Mouse (Mus musculus): ENCODE data around the gene Ccdc9b.

Ccdc9b gene

DNA sequence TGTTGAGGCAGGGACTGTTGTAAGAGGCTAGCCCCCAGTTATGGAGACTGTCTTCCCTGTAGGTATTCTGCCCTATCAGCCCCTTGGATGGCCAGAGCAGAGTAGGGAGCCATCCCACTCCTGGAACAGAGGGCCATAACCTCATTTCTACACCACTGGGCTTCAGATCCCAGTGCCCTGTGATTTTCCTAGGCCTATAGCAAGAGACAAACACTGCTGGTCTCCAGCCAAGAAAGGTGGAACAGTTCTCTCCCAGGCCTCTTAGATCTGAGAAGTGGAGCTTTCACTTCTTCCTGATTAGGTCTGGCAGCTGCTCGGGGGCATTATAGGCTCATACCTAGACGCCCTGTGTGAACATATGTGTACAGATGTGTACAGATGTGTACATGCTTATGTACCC lies 13.8 kb upstream of the Ccdc9b start:
- no peak for DNase-seq (ENCODE audit: low spot score in 2 of 2)

DNA sequence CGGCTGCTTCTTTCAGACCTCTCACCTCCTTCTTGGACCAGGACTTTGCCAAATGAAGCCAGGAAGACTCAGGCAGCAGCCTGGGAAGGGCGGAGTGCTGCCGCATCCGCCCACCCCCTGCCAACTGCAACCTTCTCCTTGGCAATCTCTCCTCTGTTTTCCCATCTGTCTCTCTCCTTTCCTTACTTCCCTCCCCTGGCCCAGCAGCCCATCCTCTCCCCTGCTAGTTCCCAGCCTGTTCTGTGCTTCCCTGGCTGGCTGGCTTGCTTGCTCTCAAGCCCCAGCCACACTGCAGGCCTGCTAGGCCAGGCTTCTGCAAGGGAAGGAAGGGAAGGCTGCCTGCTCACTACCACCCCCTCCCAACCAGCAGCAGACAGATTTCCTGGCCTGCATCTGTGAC lies 13.4 kb upstream of the Ccdc9b start:
- DNase-seq (ENCODE audit: low spot score in 2 of 2) = peak in 1 of 2 experiments; percentile 48

DNA sequence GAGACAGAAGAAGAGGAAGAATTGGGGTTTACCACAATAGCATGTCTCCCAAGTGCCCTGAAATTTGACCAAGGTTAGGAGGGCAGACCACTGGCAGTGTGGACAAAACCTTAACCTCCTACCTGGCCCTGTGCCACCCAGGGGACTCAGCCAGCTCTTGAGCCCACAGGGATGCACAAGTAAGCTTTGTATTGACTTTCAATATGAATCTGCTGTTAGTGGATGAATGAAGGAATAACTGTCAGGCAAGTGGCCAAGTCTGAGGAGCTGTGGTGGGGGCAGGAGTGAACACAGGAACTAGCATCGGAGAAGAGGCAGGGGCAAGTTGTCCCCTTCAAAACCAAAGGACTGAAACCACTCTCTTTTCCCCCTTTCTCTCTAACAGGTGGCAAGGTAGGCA lies 12.9 kb upstream of the Ccdc9b start:
- DNase-seq (ENCODE audit: low spot score in 2 of 2) = no peak

DNA sequence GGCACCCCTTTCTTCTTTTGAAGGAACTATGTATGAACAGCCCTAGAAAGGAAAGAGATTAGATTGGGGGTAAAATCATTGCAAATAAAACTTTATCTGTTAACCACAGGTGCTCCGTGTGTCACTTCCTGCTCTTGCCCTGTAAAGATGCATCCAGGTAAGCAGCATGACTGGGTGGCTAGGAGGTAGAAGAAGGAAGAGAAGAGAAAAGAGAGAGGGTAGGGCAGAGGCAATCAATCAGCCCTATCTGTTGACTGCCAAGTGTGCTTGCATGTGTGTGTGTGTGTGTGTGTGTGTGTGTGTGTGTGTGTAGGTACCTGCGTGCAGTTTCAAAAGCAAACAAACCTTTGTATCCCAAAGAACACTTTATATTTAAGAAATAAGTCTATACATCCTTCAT lies 12.1 kb upstream of the Ccdc9b start:
- no peak for DNase-seq (ENCODE audit: low spot score in 2 of 2)

DNA sequence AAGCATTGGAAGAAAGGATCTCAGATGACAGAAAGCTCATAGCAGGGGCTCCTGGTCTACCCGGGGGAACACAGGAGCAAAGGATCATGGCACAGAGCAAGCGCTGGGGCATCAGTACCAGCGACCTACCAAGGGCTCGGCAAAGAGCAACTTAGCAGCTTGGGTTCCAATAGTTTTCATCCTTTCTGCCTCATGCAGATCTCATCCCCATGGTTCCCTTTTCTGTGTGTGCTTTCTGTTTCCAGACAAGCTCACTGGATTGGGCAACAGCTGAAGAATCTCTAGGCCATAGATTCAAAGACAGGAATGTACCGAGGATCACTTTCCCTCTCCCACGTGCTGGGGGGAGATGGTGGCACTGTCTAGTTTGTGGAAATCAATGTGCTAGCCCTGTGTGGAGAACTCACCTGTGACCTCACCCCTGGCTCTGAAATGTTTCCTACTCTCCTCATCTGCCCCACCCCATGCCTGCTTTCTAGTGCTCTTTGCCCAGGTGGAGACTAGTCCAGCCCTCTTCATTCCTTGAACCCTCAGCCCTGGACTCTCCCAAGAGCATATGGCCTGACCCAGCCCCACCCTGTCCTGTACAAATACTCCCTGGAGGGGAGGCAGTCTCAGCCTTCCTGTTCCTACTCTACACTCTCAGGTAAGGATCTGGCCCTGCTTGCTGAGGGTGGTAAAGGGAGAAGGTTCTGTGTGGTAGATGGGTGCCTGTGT lies 9.9 kb upstream of the Ccdc9b start, which contains the start of gene Phgr1:
Phgr1 (plus strand) TSS at position 612 of the 717 bp plus-strand sequence.
- no peak for DNase-seq (ENCODE audit: low spot score in 2 of 2)

DNA sequence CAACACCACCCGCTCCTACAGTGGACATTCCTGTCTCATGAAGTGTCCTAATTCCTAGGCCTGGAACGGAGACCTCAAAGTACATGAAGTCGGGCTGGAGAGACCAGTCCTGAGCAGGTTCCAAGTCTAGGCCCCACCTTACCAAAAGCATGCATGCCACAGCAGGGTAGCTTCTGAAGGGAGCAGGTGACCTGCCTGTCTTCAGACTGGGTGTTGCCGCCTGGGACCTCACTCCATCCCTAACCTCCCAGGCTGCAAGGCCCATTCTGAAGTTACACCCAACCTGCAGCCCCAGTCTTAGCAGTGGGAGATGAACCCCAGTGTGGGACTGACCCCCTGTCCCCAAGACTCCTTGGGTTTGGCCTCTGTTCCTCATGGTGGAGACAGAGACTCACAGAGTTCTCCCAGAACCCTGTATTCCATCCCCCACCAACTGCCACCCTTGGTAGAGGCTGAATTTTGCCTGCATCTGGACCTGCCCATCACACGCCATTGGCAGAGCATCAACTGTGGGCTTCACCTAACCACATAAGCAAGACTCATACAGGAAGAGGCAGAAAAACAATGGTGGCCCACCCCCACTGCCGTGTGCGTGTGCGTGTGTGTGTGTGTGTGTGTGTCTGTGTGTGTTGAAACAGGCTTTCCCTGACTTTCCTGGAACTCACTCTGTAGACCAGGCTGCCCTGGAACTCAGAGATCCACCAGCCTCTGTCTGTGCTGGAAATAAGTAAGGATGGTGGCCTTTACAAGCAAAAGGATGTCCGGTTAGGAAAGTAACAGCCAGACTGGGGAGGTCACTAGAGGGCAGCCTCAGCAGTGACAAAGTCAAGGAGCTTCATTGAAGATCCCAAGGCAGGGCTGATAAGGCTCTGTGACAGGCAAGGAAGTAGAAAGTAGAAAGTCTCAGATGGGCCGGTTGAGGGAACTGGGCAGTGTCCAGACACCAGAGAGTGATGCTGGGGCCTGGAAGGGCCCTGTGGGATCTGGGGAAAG lies 3.9 kb upstream of the Ccdc9b start:
- DNase-seq (ENCODE audit: low spot score in 2 of 2) = no peak

DNA sequence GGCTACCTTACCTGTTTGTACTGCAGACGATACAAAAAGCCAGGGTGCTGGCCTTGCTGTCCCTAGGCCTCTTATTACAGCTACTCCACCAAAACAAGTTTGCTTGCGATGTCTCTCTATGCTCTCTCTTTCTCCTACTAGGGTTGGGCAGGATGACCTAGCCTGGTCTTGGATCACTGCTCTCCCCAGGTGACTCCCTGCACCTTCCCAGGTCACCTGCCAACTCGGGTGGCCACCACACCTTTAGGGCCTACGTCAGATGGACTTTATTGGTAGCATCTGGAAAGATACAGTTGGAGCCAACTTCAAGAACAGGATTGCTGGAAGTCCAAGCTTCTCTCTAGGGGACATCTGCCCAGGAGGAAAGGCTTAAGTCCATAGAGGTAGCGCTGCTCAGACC lies 2.4 kb upstream of the Ccdc9b start:
- no peak for DNase-seq (ENCODE audit: low spot score in 2 of 2)

DNA sequence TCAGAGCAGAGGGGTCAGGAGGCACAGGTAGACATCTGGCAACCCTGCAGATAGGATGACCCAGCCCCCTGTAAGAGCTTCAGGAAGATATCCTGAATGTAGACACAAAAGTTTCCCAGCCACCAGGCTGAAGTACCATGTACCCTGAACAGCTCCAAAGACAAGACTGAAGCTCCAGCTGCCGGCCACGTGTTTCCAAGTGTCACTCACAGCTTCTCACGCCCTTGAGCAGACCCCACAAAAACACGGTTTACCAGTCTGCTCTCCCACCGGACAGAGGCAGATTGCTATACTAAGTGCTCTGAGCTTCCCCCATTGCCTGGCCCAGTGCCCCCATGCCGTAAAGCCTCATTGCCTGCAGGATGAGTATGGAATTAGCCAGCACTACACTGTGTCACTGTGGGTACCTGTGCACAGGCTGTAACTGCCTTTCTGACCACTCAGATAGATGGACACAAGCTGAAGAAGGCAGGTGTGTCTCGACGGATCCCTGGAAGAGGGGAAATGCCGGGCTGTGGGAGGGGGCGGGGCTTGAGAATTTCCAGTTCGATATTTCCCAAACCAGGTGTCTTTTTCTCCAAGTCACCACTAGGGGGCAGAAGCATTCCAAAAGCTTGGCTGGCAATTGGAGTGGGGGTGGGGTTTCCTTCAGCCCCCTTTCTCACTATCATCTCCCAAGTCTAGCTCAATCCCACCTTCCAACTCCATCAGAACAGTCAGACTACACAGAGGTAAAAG lies 1.8 kb upstream of the Ccdc9b start:
- DNase-seq (ENCODE audit: low spot score in 2 of 2) = no peak

DNA sequence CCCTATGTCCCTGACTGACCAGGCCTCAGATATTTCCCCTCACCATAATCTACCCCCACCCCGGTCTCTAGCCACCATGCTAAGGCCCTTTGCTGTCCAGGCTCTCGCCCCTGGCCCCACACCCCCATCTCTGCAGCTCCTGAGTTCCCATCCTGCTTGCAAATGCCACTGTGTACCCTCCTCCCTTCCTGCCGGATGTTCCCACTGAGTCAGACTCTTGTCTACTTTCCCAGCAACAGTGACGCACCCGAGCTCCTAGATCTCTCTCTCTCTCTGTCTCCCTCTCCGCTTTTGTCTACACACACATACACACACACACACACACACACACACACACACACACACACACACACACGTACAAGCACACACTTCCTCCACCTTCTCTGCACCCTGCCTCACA lies 1.0 kb upstream of the Ccdc9b start:
- DNase-seq (ENCODE audit: low spot score in 2 of 2) = peak in 1 of 2 experiments; percentile 41

DNA sequence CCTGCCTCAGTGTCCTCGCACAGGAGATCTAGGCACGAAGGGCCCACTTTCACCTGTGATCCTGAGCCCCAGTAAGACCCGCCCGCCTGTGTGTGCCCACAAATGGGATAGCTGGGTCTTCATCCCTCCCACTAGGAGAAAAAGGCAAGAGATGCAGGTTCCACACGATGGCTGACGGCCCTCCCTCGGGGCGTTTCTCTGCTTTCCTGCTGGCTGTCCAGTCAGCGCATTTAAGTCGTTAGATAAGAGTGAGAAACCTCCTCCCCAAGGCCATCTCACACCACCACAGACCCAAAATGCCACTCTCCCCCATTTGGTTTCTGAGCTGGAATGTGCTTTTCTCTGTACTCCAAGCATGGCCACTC lies 305 bp upstream of the Ccdc9b start:
- DNase-seq (ENCODE audit: low spot score in 2 of 2) = no peak

DNA sequence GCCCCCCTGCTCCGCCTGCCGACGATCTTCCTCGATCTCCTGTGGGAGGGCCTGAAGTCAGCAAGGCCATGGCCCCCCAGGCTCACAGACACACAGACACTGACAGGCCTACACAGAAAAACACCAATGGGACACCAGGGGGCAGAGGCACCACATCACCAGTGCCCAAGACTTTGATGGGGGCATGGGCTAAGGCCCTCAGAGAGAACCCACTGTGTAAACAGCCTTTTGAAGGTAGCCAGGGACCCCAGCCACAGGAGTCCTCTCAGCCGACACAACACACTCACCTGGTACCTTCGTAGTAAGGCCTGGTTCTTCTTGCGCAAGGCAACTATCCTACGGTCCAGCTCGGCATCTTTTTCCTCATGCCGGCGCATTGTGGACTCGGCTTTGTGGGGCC lies 1.1 kb downstream of the Ccdc9b start:
- DNase-seq (ENCODE audit: low spot score in 2 of 2) = no peak

DNA sequence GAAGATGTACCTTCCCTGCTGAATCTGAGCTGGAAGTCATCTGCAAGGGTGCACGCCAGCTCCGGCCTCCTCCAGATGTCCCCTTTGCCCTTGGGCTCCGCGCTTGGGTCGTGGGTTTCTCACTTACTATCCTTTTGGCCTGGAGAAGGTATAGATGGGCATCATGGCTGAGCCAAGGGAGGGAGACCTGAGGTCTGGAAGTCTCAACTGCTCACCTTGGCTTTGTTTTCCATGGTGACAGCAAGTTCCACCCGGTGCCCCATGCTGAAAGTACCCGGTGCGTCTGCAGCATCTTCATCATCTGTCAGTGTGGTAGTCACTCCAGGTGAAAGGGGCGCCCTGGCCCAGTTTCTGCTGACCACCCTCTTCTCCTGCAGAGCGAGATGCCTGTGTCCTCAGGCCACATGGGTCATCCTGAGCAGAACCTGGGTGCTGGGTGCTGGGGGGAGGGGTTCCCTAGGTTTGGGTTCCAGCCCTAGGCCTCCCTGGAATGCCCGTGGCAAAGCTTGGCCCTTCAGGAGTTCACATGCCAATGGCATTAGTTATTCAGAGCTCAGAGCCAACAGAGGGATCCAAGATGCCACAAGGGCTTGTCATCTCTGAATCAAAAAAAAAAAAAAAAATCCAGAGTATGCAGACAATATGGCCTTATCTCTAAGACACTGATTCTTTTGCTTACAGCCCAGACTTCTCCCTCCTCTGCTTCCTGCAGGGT lies 2.0 kb downstream of the Ccdc9b start:
- no peak for DNase-seq (ENCODE audit: low spot score in 2 of 2)

DNA sequence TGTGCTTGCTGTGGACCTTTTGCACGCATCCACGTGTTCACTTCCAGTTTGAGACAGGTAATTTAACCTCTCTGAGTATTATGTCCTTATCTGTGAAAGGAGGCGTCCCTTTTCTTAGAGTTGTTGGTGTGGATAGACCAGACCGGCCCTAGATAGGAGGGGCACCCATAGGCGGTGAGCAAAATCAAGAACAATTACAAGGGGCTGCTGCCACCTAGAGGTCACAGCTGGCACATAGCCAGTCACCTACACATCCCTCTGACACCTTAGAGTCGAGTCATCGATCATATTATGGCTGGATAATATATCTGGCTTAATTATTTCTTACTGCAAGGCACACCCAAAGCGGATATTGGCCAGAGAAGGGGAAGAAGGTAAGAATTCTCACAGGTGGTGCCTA lies 2.6 kb downstream of the Ccdc9b start:
- DNase-seq (ENCODE audit: low spot score in 2 of 2) = no peak

DNA sequence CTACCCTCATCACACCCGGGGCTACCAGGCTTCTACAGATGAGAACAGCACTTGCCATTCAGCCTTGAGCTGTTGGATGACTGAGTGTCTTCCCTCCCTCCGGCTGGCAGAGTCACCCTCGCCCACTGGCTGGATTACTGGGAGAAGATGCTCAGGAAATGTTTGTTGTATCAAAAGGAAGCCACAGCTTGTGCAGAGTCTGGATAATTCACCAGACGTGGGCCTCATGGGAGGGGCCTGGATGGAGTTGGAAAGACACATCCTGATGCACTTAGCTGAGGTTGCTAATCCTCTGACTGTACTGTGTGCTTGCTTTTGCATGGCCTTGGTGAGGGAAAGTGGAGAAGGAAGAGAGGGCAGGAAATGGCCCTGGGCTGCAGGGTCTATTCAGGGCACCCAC lies 6.4 kb downstream of the Ccdc9b start:
- no peak for DNase-seq (ENCODE audit: low spot score in 2 of 2)

DNA sequence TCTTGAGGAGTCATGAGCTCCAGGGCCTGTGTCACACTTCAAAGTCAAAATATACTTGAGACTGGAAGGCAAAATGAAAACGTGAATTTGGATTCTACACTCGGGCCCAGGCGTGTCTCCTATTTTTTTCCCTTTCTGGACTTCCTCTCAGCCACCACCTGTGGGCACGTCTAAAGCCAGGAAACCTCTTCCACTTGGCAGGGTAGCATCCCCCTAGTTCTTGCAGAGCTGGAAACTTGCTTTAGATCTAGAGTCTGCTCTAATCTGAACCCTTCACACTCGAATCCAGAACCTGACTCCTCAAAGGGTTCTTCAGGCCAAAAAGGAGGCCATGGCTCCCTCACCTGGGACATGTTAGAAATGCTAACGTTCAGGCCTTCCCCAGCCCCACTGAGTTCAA lies 7.1 kb downstream of the Ccdc9b start:
- DNase-seq (ENCODE audit: low spot score in 2 of 2) = no peak

DNA sequence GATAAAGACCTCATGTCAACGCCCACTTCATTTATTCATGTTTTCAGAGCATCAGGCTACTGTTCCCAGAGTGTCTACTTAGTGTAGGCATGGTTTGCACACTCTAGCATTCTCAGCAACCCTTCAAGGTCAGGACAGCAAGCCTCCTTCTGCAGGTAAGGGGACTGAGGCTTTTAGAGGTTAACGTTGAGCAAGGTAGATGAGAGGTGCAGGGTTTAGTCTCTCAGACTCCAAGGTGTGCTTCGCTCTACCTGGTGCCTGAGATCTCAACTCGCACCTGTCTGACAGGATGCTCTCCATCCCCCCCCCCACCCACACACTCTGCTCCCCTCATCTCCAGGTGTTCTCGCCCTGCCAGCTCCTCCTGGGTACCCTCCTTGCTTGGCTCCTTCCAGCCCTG lies 8.3 kb downstream of the Ccdc9b start:
- no peak for DNase-seq (ENCODE audit: low spot score in 2 of 2)

DNA sequence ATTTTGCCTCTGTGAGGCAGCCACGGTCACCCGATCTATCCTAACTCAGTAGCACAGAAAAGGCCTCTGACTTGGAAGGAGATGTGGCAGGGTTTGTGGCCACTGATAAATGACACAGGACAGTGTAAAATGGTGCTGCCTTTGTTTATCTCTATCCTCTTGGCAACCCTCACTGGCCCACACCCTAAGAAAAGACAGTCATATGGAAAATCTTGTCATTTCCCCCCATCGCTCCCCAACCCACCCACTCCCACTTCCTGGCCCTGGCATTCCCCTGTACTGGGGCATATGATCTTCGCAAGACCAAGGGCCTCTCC lies 9.7 kb downstream of the Ccdc9b start:
- DNase-seq (ENCODE audit: low spot score in 2 of 2) = no peak

DNA sequence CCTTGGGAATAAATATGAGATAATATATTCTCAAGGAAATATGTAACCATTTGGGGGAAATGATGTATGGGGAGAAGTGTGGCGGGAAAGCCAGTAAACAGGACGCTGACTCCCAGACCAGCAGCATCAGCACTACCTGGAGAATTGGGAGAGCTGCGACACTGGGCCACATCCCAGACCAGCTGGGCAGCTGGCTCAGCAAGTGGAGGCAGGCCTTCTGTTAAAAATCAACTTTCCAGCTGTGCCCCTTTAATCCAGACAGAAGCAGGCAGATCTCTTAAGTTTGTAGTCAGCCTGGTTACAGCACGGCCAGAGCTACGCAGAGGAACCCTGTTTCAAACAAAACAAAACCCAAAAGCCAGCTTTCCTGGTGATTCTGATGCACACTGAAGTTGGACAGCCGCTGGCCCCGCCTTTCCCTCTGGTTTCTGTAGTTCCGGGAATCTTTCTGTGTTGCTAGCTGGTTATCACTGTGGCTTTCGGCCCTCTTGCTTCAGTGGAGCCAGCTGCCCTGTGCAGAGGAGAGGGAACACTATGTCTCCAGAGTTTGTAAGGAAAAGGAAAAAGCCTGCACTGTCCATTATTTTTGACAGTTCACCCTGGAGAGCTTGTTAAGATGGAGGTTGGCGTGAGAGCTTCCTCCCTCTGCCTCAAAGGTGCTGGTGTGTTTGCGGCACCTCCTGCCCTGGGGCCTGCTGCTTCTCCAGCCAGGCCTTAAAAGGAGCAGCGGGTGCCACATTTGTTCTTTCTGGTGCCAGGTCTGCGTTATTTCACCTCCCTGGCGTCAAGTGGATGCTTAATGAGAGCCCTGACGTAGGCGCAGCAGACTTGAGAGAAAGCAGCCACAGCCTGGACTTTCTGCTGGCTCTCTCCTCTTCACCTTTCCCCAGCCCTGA lies 10.3 kb downstream of the Ccdc9b start:
- no peak for DNase-seq (ENCODE audit: low spot score in 2 of 2)

DNA sequence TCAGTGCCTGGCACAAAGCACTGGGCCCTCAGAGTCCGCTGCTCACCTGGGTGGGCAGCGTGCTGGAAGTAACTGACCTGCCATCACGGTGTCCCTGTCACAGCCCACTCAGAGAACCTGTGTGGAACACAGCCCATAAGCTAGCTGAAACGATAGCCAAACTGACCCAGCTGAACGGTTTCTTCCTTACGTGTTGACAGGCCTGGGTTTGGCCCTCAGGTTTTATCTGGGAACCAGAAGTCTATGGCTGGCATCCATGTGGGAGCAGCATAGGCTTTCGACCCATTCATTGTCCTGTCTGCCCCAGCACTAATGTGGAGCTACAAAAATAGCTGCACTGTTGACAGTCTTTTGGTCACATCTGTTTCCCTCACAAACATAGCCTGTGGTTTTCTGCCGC lies 12.0 kb downstream of the Ccdc9b start:
- DNase-seq (ENCODE audit: low spot score in 2 of 2) = no peak

DNA sequence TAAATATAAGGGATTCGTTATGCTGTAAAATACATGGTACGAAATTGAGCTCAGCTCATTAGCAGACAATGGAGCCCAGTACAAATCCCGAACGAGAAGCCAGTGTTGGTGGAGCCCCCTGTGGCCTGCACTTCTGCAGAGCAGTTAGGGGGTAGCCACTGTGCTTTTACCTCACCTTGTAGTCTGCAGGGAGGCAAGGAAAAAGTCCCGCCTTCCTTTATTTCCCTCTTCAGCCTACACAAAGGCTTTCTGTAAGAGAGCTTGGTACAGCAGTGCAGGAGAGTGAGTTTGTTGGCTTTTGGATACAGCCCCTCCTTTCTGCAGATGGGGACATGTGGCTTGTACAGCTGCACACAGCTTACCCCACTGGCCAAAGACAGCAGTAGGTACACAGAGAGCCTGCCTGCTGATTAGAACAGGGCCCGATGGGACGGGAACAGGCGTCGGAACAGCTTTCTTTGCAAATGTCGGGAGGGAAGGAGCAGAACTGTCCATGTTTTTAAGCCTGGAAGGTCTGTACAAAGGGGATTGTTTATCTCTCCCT lies 13.0 kb downstream of the Ccdc9b start:
- DNase-seq (ENCODE audit: low spot score in 2 of 2) = no peak
